Mouse (Mus musculus) stomach, postnatal 0 days (tissue): ENCODE measurements around the gene Itih2.

ENCODE experiments used
- CTCF ChIP-seq: IDR thresholded peaks from 2 replicates; pipeline ENCODE4 v1.5.1; 2016; ENCODE audit warnings: antibody characterized with exemption, low read depth, mild to moderate bottlenecking, moderate library complexity
- EP300 ChIP-seq: optimal IDR thresholded peaks from 2 replicates; pipeline ENCODE3; 2016; ENCODE audit warnings: antibody characterized with exemption

DNA sequence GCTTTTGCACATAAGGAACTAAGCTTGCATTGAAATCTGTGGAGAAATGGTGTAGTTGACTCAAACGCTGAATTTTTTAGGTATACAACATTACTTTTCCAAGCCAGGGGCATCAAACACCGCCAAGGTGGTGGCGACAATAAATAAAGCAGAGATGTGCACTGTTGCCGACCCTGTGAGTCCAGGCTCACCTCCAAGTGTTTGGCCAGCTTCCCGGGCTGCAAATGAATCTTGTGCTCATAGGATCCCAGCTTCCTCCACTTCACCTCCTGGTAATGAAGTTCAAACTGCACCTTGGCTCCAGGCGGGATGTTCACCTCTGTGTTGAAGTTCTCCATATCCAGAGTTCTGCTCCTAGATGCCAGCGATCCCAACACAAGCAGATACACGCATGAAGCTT lies 11.9 kb downstream of the Itih2 start:
- no peak for TF ChIP-seq CTCF
- TF ChIP-seq EP300, result no peak
